Mouse (Mus musculus) intestine, embryonic 14.5 days (tissue): ENCODE data around the gene Als2cl. TPM values are rescaled to one million over a fixed set of nuclear protein-coding genes. Genes with fewer than 3 reads are reported as not detected.
A peak's percentile ranks its signal among the peaks of the same experiment; 100 is the strongest.

ENCODE experiments used
- ATAC-seq: fragments of 200-750 bp; cut with Nextera tagmentation; replicated peaks from 2 replicates; pipeline ENCODE4 v1.8.0; 2017; ENCODE audit warnings: low read depth, moderate number of reproducible peaks, moderate TSS enrichment, moderate library complexity; ENCODE audit not compliant: low FRiP score, low TSS enrichment
- DNase-seq: peaks from one replicate; pipeline ENCODE4 v3.0.0-alpha.2; 2018; ENCODE audit warnings: low spot score
- H3K27ac ChIP-seq: fragments of 300-500 bp; sonication (generic); 2 replicates; pipeline ENCODE4 v1.5.1; 2014; ENCODE audit warnings: low read depth, mild to moderate bottlenecking, control low read depth
- H3K27me3 ChIP-seq: fragments of 300-500 bp; sonication (generic); replicated peaks from 2 replicates; pipeline ENCODE4 v1.6.1; 2014; ENCODE audit warnings: low read length, control low read depth; ENCODE audit not compliant: control insufficient read depth, insufficient read depth
- H3K36me3 ChIP-seq: fragments of 300-500 bp; sonication (generic); 2 replicates; pipeline ENCODE4 v1.6.1; 2014; ENCODE audit warnings: low read length, control low read depth; ENCODE audit not compliant: control insufficient read depth, insufficient read depth
- H3K4me1 ChIP-seq: fragments of 300-500 bp; sonication (generic); replicated peaks from 2 replicates; pipeline ENCODE4 v1.6.1; 2014; ENCODE audit warnings: low read length, control low read depth, mixed read lengths; ENCODE audit not compliant: control insufficient read depth, insufficient read depth
- H3K4me2 ChIP-seq: fragments of 300-500 bp; sonication (generic); 2 replicates; pipeline ENCODE4 v1.6.1; 2014; ENCODE audit warnings: low read length
- H3K4me3 ChIP-seq: fragments of 300-500 bp; sonication (generic); 2 replicates; pipeline ENCODE4 v1.5.1; 2014; ENCODE audit warnings: low read depth, low read length, control low read depth, mixed read lengths
- H3K9ac ChIP-seq: fragments of 300-500 bp; sonication (generic); 2 replicates; pipeline ENCODE4 v1.6.1; 2014; ENCODE audit warnings: mild to moderate bottlenecking, low read length
- H3K9me3 ChIP-seq: fragments of 300-500 bp; sonication (generic); 2 replicates; pipeline ENCODE4 v1.6.1; 2016; ENCODE audit warnings: low read length, control low read depth; ENCODE audit not compliant: control insufficient read depth
- WGBS: fragments of 180-500 bp; shearing (Covaris S2); extraction: QIAGEN DNeasy Blood & Tissue Kit; methylation state at CpG from one replicate; pipeline ENCODE4 v1.1.7; 2014; 5-methylcytosine and 5-hydroxymethylcytosine counted together
- polyA plus RNA-seq: library from polyadenylated mRNA; unstranded; fragments of >200 nt; fragmentation: Nextera tagmentation; extraction: Ambion mirVana; gene quantifications from 2 replicates; pipeline ENCODE4 v1.2.1, GENCODE M21; 2014

The Als2cl gene
- polyA plus RNA-seq, 1 experiment from 2014 or later = 5.0 TPM

- WGBS = 25% methylated on average over 3 of the region's 3 CpGs
- no peaks in the 10 kb centered on the region for H3K9me3 ChIP-seq
- DNase-seq (no peak), ATAC-seq (no peak; the same call in 1 of the 2 replicates)
- peaks cover 17% of the 10 kb centered on the region; the same call in 1 of the 2 replicates for H3K27me3 ChIP-seq
- no peak overlapping the region for H3K4me3 ChIP-seq
- no peak overlapping the region for H3K4me2 ChIP-seq
- peaks cover 17% of the 10 kb centered on the region for H3K4me1 ChIP-seq
- H3K9ac ChIP-seq = no peak overlapping the region
- H3K27ac ChIP-seq = no peak overlapping the region
- H3K36me3 ChIP-seq = no peaks in the 10 kb centered on the region
Observed at GRCm38 (mm10) chr9:110874660-110875191, 4.9 kb upstream of the Als2cl start.

- no peaks in the 10 kb centered on the region for H3K36me3 ChIP-seq
- no peak overlapping the region for H3K4me3 ChIP-seq
- WGBS = 20% methylated on average over 5 of the region's 6 CpGs
- no peak overlapping the region for H3K4me2 ChIP-seq
- peaks cover 21% of the 10 kb centered on the region; the same call in 1 of the 2 replicates for H3K27me3 ChIP-seq
- H3K27ac ChIP-seq = no peak overlapping the region
- H3K9me3 ChIP-seq = no peaks in the 10 kb centered on the region
- peaks cover 17% of the 10 kb centered on the region for H3K4me1 ChIP-seq
- no peak for DNase-seq
- ATAC-seq = peak; percentile 45
- H3K9ac ChIP-seq = no peak overlapping the region
Observed at GRCm38 (mm10) chr9:110875288-110875695, 4.4 kb upstream of the Als2cl start.

- WGBS = 95% methylated on average over 1 of the region's 1 CpGs
- H3K4me1 ChIP-seq = peaks cover 17% of the 10 kb centered on the region
- peaks cover 34% of the 10 kb centered on the region for H3K27me3 ChIP-seq
- H3K9ac ChIP-seq = no peak overlapping the region
- DNase-seq (no peak), ATAC-seq (no peak)
- no peaks in the 10 kb centered on the region for H3K36me3 ChIP-seq
- H3K4me3 ChIP-seq = no peak overlapping the region
- H3K9me3 ChIP-seq = no peaks in the 10 kb centered on the region
- no peak overlapping the region for H3K4me2 ChIP-seq
- no peak overlapping the region for H3K27ac ChIP-seq
Observed at GRCm38 (mm10) chr9:110877353-110877752, 2.3 kb upstream of the Als2cl start.

- Histone ChIP-seq H3K36me3 (no peaks in the 10 kb centered on the region), H3K27ac (no peak overlapping the region), H3K4me2 (no peak overlapping the region), H3K27me3 (peaks cover 30% of the 10 kb centered on the region), H3K4me3 (no peak overlapping the region), H3K4me1 (peaks cover 17% of the 10 kb centered on the region), H3K9ac (no peak overlapping the region), H3K9me3 (no peaks in the 10 kb centered on the region)
- DNase-seq (no peak), ATAC-seq (no peak)
- WGBS = 89% methylated on average over 5 of the region's 5 CpGs
Observed at GRCm38 (mm10) chr9:110877888-110878287, 1.8 kb upstream of the Als2cl start.

GRCm38 (mm10) chr9:110879998-110880561 lies 410 bp downstream of the Als2cl start, which contains the start of gene Tmie:
Gene Tmie, minus strand, starts transcription at chr9:110880113.
- Histone ChIP-seq H3K9ac (peak within 1 kb of the TSS; percentile 52), H3K27me3 (peaks cover 16% of the 10 kb centered on the region), H3K27ac (0 out of 2 replicates have a peak within 1 kb of the TSS, but pooled peaks have one; percentile 16), H3K4me2 (peak within 1 kb of the TSS; percentile 83), H3K4me1 (peaks cover under 1% of the 10 kb centered on the region; the same call in 1 of the 2 replicates), H3K4me3 (peak within 1 kb of the TSS; percentile 55), H3K9me3 (no peaks in the 10 kb centered on the region), H3K36me3 (no peaks in the 10 kb centered on the region)
- peak; percentile 76 for DNase-seq
- WGBS = 1% methylated on average over 45 of the region's 57 CpGs
- ATAC-seq = peak; percentile 68

GRCm38 (mm10) chr9:110880772-110881171 lies 1.1 kb downstream of the Als2cl start:
- peak overlapping the region; percentile 52; the same call in 1 of the 2 replicates for H3K9ac ChIP-seq
- H3K4me2 ChIP-seq = peak overlapping the region; percentile 83
- H3K36me3 ChIP-seq = no peaks in the 10 kb centered on the region
- WGBS = 58% methylated on average over 4 of the region's 4 CpGs
- H3K4me3 ChIP-seq = peak overlapping the region; percentile 55
- no peaks in the 10 kb centered on the region for H3K4me1 ChIP-seq
- H3K27me3 ChIP-seq = peaks cover 16% of the 10 kb centered on the region
- no peak for DNase-seq
- no peak overlapping the region for H3K27ac ChIP-seq
- H3K9me3 ChIP-seq = no peaks in the 10 kb centered on the region
- ATAC-seq = peak; percentile 6

GRCm38 (mm10) chr9:110881953-110882352 lies 2.3 kb downstream of the Als2cl start:
- ATAC-seq (no peak), DNase-seq (no peak)
- H3K27ac ChIP-seq = no peak overlapping the region
- H3K9me3 ChIP-seq = no peaks in the 10 kb centered on the region
- H3K4me2 ChIP-seq = no peak overlapping the region
- no peak overlapping the region for H3K4me3 ChIP-seq
- 65% methylated on average over 7 of the region's 7 CpGs for WGBS
- peaks cover 16% of the 10 kb centered on the region for H3K27me3 ChIP-seq
- H3K4me1 ChIP-seq = no peaks in the 10 kb centered on the region
- no peaks in the 10 kb centered on the region for H3K36me3 ChIP-seq
- H3K9ac ChIP-seq = no peak overlapping the region

- H3K9me3 ChIP-seq = no peaks in the 10 kb centered on the region
- H3K4me1 ChIP-seq = no peaks in the 10 kb centered on the region
- no peak overlapping the region for H3K27ac ChIP-seq
- DNase-seq = no peak
- 64% methylated on average over 9 of the region's 9 CpGs for WGBS
- no peak for ATAC-seq
- H3K4me2 ChIP-seq = no peak overlapping the region
- no peaks in the 10 kb centered on the region for H3K36me3 ChIP-seq
- no peak overlapping the region for H3K4me3 ChIP-seq
- no peak overlapping the region for H3K9ac ChIP-seq
- H3K27me3 ChIP-seq = no peaks in the 10 kb centered on the region
Observed at GRCm38 (mm10) chr9:110887388-110888303, 8.0 kb downstream of the Als2cl start.
